Mouse (Mus musculus) forebrain, postnatal 0 days (tissue): ENCODE results near the gene Fmo3. TPM values are rescaled to one million over a fixed set of nuclear protein-coding genes. Genes with fewer than 3 reads are reported as not detected.

Experiments used
- ATAC-seq: fragments of 200-750 bp; cut with Nextera tagmentation; 2 replicates; pipeline ENCODE4 v1.8.0; 2017; ENCODE audit warnings: mild to moderate bottlenecking, moderate library complexity
- DNase-seq: peaks from one replicate; pipeline ENCODE4 v3.0.0-alpha.2; 2015
- H3K27ac ChIP-seq: fragments of 300-500 bp; sonication (generic); 2 replicates; pipeline ENCODE4 v1.5.1; 2014; ENCODE audit warnings: low read depth, mild to moderate bottlenecking, antibody characterized with exemption, low read length, moderate library complexity, mixed read lengths
- H3K27me3 ChIP-seq: fragments of 300-500 bp; sonication (generic); 2 replicates; pipeline ENCODE4 v1.6.1; 2014; ENCODE audit warnings: mild to moderate bottlenecking, low read length, mixed read lengths; ENCODE audit not compliant: insufficient read depth
- H3K36me3 ChIP-seq: fragments of 300-500 bp; sonication (generic); 2 replicates; pipeline ENCODE4 v1.6.1; 2014; ENCODE audit warnings: mild to moderate bottlenecking, moderate library complexity; ENCODE audit not compliant: insufficient read depth
- H3K4me1 ChIP-seq: fragments of 300-500 bp; sonication (generic); 2 replicates; pipeline ENCODE4 v1.6.1; 2014; ENCODE audit warnings: antibody characterized with exemption; ENCODE audit not compliant: insufficient read depth
- H3K4me2 ChIP-seq: fragments of 300-500 bp; sonication (generic); 2 replicates; pipeline ENCODE4 v1.6.1; 2014; ENCODE audit warnings: low read depth, mild to moderate bottlenecking, moderate library complexity
- H3K4me3 ChIP-seq: fragments of 300-500 bp; sonication (generic); 2 replicates; pipeline ENCODE4 v1.5.1; 2014; ENCODE audit warnings: low read depth, low read length, mixed read lengths
- H3K9ac ChIP-seq: fragments of 300-500 bp; sonication (generic); 2 replicates; pipeline ENCODE4 v1.6.1; 2014; ENCODE audit warnings: mild to moderate bottlenecking
- H3K9me3 ChIP-seq: fragments of 300-500 bp; sonication (generic); 2 replicates; pipeline ENCODE4 v1.6.1; 2016; ENCODE audit warnings: low read length
- CTCF ChIP-seq: sonication (generic); IDR thresholded peaks from 2 replicates; pipeline ENCODE4 v1.5.1; 2016; ENCODE audit warnings: antibody characterized with exemption, control low read depth, low read depth
- WGBS: fragments of 180-500 bp; shearing (Covaris S2); extraction: QIAGEN DNeasy Blood & Tissue Kit; methylation state at CpG from one replicate; pipeline ENCODE4 v1.1.7; 2014; 5-methylcytosine and 5-hydroxymethylcytosine counted together
- polyA plus RNA-seq: library from polyadenylated mRNA; unstranded; fragments of >200 nt; fragmentation: Nextera tagmentation; extraction: Ambion mirVana; gene quantifications from 2 replicates; pipeline ENCODE4 v1.2.1, GENCODE M21; 2015
- total RNA-seq: library from RNA; depleted of rRNA; stranded (reverse); fragments of >200 nt; gene quantifications from 2 replicates; pipeline ENCODE4 v1.2.3, GENCODE M21; 2014

The Fmo3 gene
- total and polyA plus RNA-seq, 2 experiments from 2014 or later = not detected

- no peak for TF ChIP-seq CTCF
- no peaks in the 10 kb centered on the region for H3K4me1 ChIP-seq
These were observed 40.6 kb downstream of the Fmo3 start for GRCm38 (mm10) chr1:162943700-162944099.

GRCm38 (mm10) chr1:162938696-162939351 lies 45.5 kb downstream of the Fmo3 start:
- H3K4me2 ChIP-seq = no peak overlapping the region

More at GRCm38 (mm10) chr1:162943700-162944099, 40.6 kb downstream of the Fmo3 start:
- Histone ChIP-seq H3K4me2 (no peak overlapping the region), H3K9ac (no peak overlapping the region), H3K4me3 (no peak overlapping the region), H3K27me3 (no peaks in the 10 kb centered on the region), H3K36me3 (no peaks in the 10 kb centered on the region), H3K9me3 (no peaks in the 10 kb centered on the region), H3K27ac (no peak overlapping the region)
- ATAC-seq (no peak), DNase-seq (no peak)
- 84% methylated on average over 6 of the region's 6 CpGs for WGBS

GRCm38 (mm10) chr1:162937970-162938695 lies 46.2 kb downstream of the Fmo3 start:
- Histone ChIP-seq H3K4me2 (no peak overlapping the region), H3K4me1 (no peaks in the 10 kb centered on the region), H3K27ac (no peak overlapping the region), H3K9me3 (no peaks in the 10 kb centered on the region), H3K36me3 (no peaks in the 10 kb centered on the region), H3K4me3 (no peak overlapping the region), H3K27me3 (no peaks in the 10 kb centered on the region), H3K9ac (no peak overlapping the region)
- ATAC-seq (no peak), DNase-seq (no peak)
- TF ChIP-seq CTCF = no peak
- 66% methylated on average over 5 of the region's 5 CpGs for WGBS

More at GRCm38 (mm10) chr1:162938696-162939351, 45.5 kb downstream of the Fmo3 start:
- no peaks in the 10 kb centered on the region for H3K4me1 ChIP-seq
- ATAC-seq = no peak
- H3K4me3 ChIP-seq = no peak overlapping the region
- no peaks in the 10 kb centered on the region for H3K36me3 ChIP-seq
- no peaks in the 10 kb centered on the region for H3K9me3 ChIP-seq
- H3K27ac ChIP-seq = no peak overlapping the region
- H3K27me3 ChIP-seq = no peaks in the 10 kb centered on the region
- 90% methylated on average over 4 of the region's 4 CpGs for WGBS
- H3K9ac ChIP-seq = no peak overlapping the region
- no peak for TF ChIP-seq CTCF
- no peak for DNase-seq

GRCm38 (mm10) chr1:162937415-162937814 lies 46.9 kb downstream of the Fmo3 start, which contains the start of gene Fmo6:
Fmo6 (minus strand) TSS chr1:162937515.
- H3K27ac ChIP-seq = no peak within 1 kb of the TSS
- no peaks in the 10 kb centered on the region for H3K4me1 ChIP-seq
- no peak for ATAC-seq
- H3K9me3 ChIP-seq = no peaks in the 10 kb centered on the region
- no peak for DNase-seq
- H3K4me3 ChIP-seq = no peak within 1 kb of the TSS
- no peak within 1 kb of the TSS for H3K9ac ChIP-seq
- no peaks in the 10 kb centered on the region for H3K27me3 ChIP-seq
- H3K36me3 ChIP-seq = no peaks in the 10 kb centered on the region
- WGBS = 84% methylated on average over 6 of the region's 6 CpGs
- no peak for TF ChIP-seq CTCF
- H3K4me2 ChIP-seq = no peak within 1 kb of the TSS

GRCm38 (mm10) chr1:162934374-162935012 lies 49.8 kb downstream of the Fmo3 start:
- no peaks in the 10 kb centered on the region for H3K4me1 ChIP-seq
- WGBS = 69% methylated on average over 4 of the region's 4 CpGs
- H3K27ac ChIP-seq = no peak overlapping the region
- H3K4me2 ChIP-seq = no peak overlapping the region
- no peaks in the 10 kb centered on the region for H3K36me3 ChIP-seq
- H3K4me3 ChIP-seq = no peak overlapping the region
- TF ChIP-seq CTCF = no peak
- H3K9me3 ChIP-seq = no peaks in the 10 kb centered on the region
- H3K27me3 ChIP-seq = no peaks in the 10 kb centered on the region
- ATAC-seq = no peak
- H3K9ac ChIP-seq = no peak overlapping the region
- no peak for DNase-seq

GRCm38 (mm10) chr1:162932386-162932785 lies 51.9 kb downstream of the Fmo3 start:
- Histone ChIP-seq H3K27ac (no peak overlapping the region), H3K36me3 (no peaks in the 10 kb centered on the region), H3K27me3 (no peaks in the 10 kb centered on the region), H3K9ac (no peak overlapping the region), H3K4me2 (no peak overlapping the region), H3K9me3 (no peaks in the 10 kb centered on the region), H3K4me3 (no peak overlapping the region), H3K4me1 (no peaks in the 10 kb centered on the region)
- DNase-seq (no peak), ATAC-seq (no peak)
- no peak for TF ChIP-seq CTCF
- WGBS = 88% methylated on average over 4 of the region's 4 CpGs

GRCm38 (mm10) chr1:162931880-162932279 lies 52.4 kb downstream of the Fmo3 start:
- H3K4me1 ChIP-seq = no peaks in the 10 kb centered on the region
- 80% methylated on average over 5 of the region's 5 CpGs for WGBS
- no peak overlapping the region for H3K9ac ChIP-seq
- no peak overlapping the region for H3K4me3 ChIP-seq
- no peak for ATAC-seq
- H3K36me3 ChIP-seq = no peaks in the 10 kb centered on the region
- no peak for TF ChIP-seq CTCF
- no peak for DNase-seq
- no peaks in the 10 kb centered on the region for H3K9me3 ChIP-seq
- H3K4me2 ChIP-seq = no peak overlapping the region
- H3K27me3 ChIP-seq = no peaks in the 10 kb centered on the region
- no peak overlapping the region for H3K27ac ChIP-seq
